Mouse (Mus musculus): ENCODE results near the gene Btrc. TPM values are rescaled to one million over a fixed set of nuclear protein-coding genes. Genes with fewer than 3 reads are reported as not detected.

The Btrc gene
- polyA plus RNA-seq (2012; rRNA removed) = 65.9 and 66.5 TPM in 2 replicates

DNA sequence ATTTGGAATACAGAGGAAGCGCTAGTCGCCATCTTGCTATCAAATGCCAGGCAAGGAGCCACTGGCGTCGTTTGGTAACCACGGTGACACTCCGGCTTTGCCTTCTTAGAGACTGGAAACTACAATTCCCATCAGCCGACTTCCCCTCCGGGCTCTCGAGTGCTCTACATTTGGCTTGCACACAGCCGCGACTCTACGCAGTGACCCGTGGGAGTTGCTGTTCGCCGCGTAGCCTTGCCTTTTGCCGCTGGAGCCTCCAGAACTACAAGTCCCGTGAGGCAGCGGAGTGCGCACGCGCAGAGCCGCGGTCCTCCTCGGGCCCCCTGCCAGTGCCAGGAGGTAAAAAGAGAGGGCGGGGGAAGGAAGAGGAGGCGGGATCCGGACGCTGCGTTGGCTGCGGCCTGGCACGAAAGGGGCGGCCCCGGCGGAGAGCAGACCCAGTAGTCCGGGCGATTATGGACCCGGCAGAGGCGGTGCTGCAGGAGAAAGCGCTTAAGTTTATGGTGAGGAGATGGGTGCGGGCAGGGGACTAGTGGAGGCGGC lies at the start of gene Btrc:
Gene Btrc, plus strand, starts transcription at position 351 of the 543 bp plus-strand sequence.
- WGBS = under 1% methylated on average over 42 of the region's 42 CpGs

DNA sequence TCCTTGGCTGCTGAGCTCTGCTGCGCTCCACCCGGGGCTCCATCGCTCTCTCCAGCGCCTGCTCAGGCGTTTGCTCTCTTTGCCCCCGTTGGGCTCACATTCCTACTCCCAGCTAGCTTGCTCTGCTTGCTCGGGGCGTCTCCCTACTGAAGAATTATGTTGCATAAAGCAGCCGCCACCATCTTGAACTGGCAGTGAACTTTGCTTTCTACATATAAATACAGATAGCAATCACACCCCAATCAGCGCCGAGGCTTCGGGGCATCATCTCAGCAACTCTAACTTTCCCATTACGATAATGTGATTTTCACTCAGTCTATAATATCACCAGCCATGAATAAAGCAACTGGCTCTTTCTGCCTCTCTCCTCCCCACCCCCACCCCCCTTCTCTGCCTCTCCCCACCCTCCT lies 46.1 kb upstream of the Btrc start:
- no peak overlapping the region for H3K4me3 ChIP-seq (replicated peaks; ENCODE audit: insufficient read depth, low read depth, low read length)
- no peak overlapping the region for H3K27ac ChIP-seq (ENCODE audit: insufficient read depth, low read length)
- no peaks in the 10 kb centered on the region for H3K4me1 ChIP-seq (ENCODE audit: control insufficient read depth, insufficient read depth, low read length)
- no peaks in the 10 kb centered on the region for H3K27me3 ChIP-seq (ENCODE audit: control insufficient read depth, insufficient read depth, low read length)
- no peak for TF ChIP-seq POLR2A (IDR thresholded peaks at IDR 0.05; ENCODE audit: borderline replicate concordance, insufficient read depth, low read length)
- no peak for TF ChIP-seq CTCF (IDR thresholded peaks at IDR 0.05; ENCODE audit: borderline replicate concordance, insufficient read depth, low read depth, low read length)
- DNase-seq = no peak
- 52% methylated on average over 13 of the region's 13 CpGs for WGBS

More for the DNA sequence above, at the start of gene Btrc:
- H3K4me3 ChIP-seq (replicated peaks; ENCODE audit: insufficient read depth, low read depth, low read length) = peak within 1 kb of the TSS; percentile 76
- TF ChIP-seq POLR2A (IDR thresholded peaks at IDR 0.05; ENCODE audit: borderline replicate concordance, insufficient read depth, low read length) (peak; percentile 39; the same call in 1 of the 2 replicates), CTCF (IDR thresholded peaks at IDR 0.05; ENCODE audit: borderline replicate concordance, insufficient read depth, low read depth, low read length) (no peak)
- peak within 1 kb of the TSS; percentile 54 for H3K27ac ChIP-seq (ENCODE audit: insufficient read depth, low read length)
- peak; percentile 100 for DNase-seq
- peaks cover 3% of the 10 kb centered on the region; the same call in 1 of the 2 replicates for H3K4me1 ChIP-seq (ENCODE audit: control insufficient read depth, insufficient read depth, low read length)
- no peaks in the 10 kb centered on the region for H3K27me3 ChIP-seq (ENCODE audit: control insufficient read depth, insufficient read depth, low read length)

DNA sequence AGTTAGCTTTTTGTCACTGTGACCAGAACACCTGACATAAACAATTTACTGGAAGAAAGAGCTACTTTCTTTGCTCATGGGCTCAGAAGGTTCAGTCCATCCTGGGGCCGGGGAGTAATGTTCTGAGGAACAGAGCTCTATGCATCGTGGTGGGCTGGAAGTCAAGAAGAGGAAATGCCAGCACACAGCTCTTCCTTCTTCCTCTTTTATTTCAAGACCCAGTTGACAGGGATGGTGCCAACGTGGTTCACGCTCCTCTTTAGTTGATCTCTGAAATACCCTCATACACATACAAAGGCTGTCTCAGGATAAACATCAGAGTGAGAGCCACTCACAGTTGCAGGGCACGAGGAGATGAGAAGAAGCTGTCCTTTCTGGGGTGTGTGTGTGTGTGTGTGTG lies 42.5 kb upstream of the Btrc start:
- Histone ChIP-seq H3K4me1 (ENCODE audit: control insufficient read depth, insufficient read depth, low read length) (no peaks in the 10 kb centered on the region), H3K27me3 (ENCODE audit: control insufficient read depth, insufficient read depth, low read length) (no peaks in the 10 kb centered on the region), H3K4me3 (replicated peaks; ENCODE audit: insufficient read depth, low read depth, low read length) (no peak overlapping the region), H3K27ac (ENCODE audit: insufficient read depth, low read length) (no peak overlapping the region)
- no peak for DNase-seq
- WGBS = 69% methylated on average over 5 of the region's 5 CpGs
- no peak for TF ChIP-seq CTCF (IDR thresholded peaks at IDR 0.05; ENCODE audit: borderline replicate concordance, insufficient read depth, low read depth, low read length)

DNA sequence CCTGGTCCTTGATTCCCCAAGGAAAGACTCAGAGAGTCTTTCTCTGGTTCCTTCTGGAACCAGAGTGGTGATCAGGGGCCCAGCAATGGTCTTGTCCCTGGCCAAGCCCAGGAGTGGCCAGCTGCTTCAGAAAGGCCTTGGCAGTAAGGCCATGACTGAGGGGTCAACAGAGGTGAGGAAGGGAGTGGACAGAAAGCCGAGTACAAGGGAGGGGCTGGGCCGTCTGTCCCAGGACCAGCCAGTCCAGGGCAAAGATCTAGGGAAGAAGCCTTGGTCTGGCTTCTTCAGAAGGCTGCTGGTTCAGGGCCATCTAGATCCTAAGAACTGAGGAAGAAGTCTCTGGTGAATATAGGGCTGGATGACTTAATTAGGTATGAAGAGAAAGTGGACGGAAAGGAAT lies 34.5 kb upstream of the Btrc start:
- Histone ChIP-seq H3K27ac (ENCODE audit: insufficient read depth, low read length) (no peak overlapping the region), H3K27me3 (ENCODE audit: control insufficient read depth, insufficient read depth, low read length) (no peaks in the 10 kb centered on the region; the same call in 1 of the 2 replicates), H3K4me1 (ENCODE audit: control insufficient read depth, insufficient read depth, low read length) (no peaks in the 10 kb centered on the region), H3K4me3 (replicated peaks; ENCODE audit: insufficient read depth, low read depth, low read length) (no peak overlapping the region)
- 68% methylated on average over 3 of the region's 3 CpGs for WGBS
- no peak for DNase-seq
- TF ChIP-seq CTCF (IDR thresholded peaks at IDR 0.05; ENCODE audit: borderline replicate concordance, insufficient read depth, low read depth, low read length) (no peak), POLR2A (IDR thresholded peaks at IDR 0.05; ENCODE audit: borderline replicate concordance, insufficient read depth, low read length) (no peak)

DNA sequence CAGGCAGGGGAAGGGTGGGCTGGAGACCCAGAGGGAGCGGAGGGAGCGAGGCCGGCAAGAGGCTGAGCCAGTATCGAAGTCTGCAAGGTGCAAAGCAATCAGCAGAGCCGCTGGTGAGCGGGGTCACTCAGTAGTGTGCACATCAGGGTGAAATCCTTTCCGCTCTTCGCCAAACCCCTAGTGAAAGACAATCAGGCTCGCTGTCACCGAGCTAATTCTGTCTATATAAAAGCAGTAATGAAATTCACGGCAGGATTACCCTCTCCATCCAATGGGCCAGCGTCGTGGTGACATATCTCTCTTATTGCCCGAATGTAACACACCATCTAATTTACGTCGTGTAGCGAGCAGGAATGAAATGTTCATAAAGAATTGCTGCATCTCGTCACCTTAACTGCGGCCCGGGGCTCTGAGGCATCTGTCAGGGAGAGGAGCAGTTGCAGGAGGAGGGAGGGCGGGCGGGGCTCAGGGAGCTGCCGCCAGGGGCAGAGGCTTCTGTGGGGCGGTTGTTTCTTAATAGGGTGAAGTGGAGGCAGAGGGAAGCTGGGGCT lies 33.7 kb upstream of the Btrc start:
- TF ChIP-seq CTCF (IDR thresholded peaks at IDR 0.05; ENCODE audit: borderline replicate concordance, insufficient read depth, low read depth, low read length) (no peak), POLR2A (IDR thresholded peaks at IDR 0.05; ENCODE audit: borderline replicate concordance, insufficient read depth, low read length) (no peak)
- Histone ChIP-seq H3K4me3 (replicated peaks; ENCODE audit: insufficient read depth, low read depth, low read length) (no peak overlapping the region), H3K27ac (ENCODE audit: insufficient read depth, low read length) (no peak overlapping the region), H3K4me1 (ENCODE audit: control insufficient read depth, insufficient read depth, low read length) (no peaks in the 10 kb centered on the region), H3K27me3 (ENCODE audit: control insufficient read depth, insufficient read depth, low read length) (no peaks in the 10 kb centered on the region; the same call in 1 of the 2 replicates)
- whole genome bisulfite sequencing = 25% methylated on average over 24 of the region's 24 CpGs
- DNase-seq = no peak

DNA sequence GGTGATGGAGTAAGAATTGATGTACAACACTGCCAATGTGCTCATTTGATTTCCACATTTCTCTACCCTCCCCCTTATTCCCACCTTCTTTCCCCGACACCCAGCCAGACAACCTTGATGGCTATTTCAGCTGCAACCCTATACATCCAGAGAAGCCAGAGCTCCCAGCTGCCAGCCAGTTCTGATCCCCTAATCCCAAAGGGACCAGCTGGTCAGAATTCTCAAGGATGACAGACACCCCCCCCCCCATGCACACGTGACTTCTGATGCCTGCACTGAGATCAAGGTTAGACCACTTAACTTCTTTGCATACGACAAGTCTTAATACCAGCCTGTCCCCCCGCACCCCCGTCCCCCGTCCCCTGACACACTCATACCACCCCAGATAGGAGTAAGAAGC lies 26.8 kb upstream of the Btrc start:
- no peak overlapping the region for H3K27ac ChIP-seq (ENCODE audit: insufficient read depth, low read length)

DNA sequence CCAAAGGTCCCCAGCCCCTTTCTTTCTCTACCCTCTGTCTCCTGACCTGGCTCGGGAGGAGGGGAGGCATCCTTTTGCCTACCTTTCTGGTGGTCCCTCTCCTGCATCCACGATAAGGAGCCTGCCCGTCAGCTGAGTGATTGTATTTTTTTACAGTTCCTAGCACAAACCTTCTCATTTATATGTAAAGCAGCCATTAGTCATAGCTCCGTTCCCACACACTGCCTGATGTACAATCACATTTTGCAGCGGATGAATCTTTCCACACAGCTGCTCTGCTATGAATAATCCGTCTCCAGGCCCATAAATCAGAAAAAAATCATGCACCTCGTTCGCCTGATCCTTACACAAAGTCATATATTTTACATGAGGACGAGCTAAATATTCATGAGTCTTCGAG lies 25.4 kb upstream of the Btrc start:
- 38% methylated on average over 10 of the region's 10 CpGs for WGBS
- no peaks in the 10 kb centered on the region for H3K4me1 ChIP-seq (ENCODE audit: control insufficient read depth, insufficient read depth, low read length)
- TF ChIP-seq POLR2A (IDR thresholded peaks at IDR 0.05; ENCODE audit: borderline replicate concordance, insufficient read depth, low read length) (no peak), CTCF (IDR thresholded peaks at IDR 0.05; ENCODE audit: borderline replicate concordance, insufficient read depth, low read depth, low read length) (no peak)
- no peak overlapping the region for H3K27ac ChIP-seq (ENCODE audit: insufficient read depth, low read length)
- no peak for DNase-seq
- H3K27me3 ChIP-seq (ENCODE audit: control insufficient read depth, insufficient read depth, low read length) = no peaks in the 10 kb centered on the region; the same call in 1 of the 2 replicates
- no peak overlapping the region for H3K4me3 ChIP-seq (replicated peaks; ENCODE audit: insufficient read depth, low read depth, low read length)

More for the DNA sequence above, 26.8 kb upstream of the Btrc start:
- Histone ChIP-seq H3K4me1 (ENCODE audit: control insufficient read depth, insufficient read depth, low read length) (no peaks in the 10 kb centered on the region), H3K27me3 (ENCODE audit: control insufficient read depth, insufficient read depth, low read length) (no peaks in the 10 kb centered on the region; the same call in 1 of the 2 replicates), H3K4me3 (replicated peaks; ENCODE audit: insufficient read depth, low read depth, low read length) (no peak overlapping the region)
- DNase-seq = no peak
- 76% methylated on average over 6 of the region's 6 CpGs for WGBS
- TF ChIP-seq CTCF (IDR thresholded peaks at IDR 0.05; ENCODE audit: borderline replicate concordance, insufficient read depth, low read depth, low read length) (no peak), POLR2A (IDR thresholded peaks at IDR 0.05; ENCODE audit: borderline replicate concordance, insufficient read depth, low read length) (no peak)

DNA sequence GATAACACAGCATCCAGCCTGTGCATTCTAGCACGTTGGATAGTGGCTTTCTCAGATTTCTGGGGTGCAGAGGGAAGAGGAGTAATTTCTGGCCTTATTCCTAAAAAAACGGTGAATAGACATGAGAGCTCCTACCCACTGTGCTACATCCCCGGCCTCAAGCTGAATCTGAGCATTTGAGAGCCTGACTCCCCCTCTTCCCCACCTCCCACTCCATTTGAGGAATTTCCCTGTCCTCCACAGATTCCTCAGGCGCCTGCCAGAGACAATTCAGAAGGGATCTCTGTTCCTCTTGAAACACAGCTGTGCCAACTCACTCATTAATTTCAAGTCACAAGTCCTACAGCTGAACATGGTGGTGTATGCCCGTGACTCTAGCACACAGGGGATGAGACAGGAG lies 19.6 kb upstream of the Btrc start:
- no peak for DNase-seq
- Histone ChIP-seq H3K4me3 (replicated peaks; ENCODE audit: insufficient read depth, low read depth, low read length) (no peak overlapping the region), H3K27me3 (ENCODE audit: control insufficient read depth, insufficient read depth, low read length) (no peaks in the 10 kb centered on the region), H3K27ac (ENCODE audit: insufficient read depth, low read length) (no peak overlapping the region), H3K4me1 (ENCODE audit: control insufficient read depth, insufficient read depth, low read length) (no peaks in the 10 kb centered on the region)
- TF ChIP-seq POLR2A (IDR thresholded peaks at IDR 0.05; ENCODE audit: borderline replicate concordance, insufficient read depth, low read length) = no peak
- TF ChIP-seq CTCF (IDR thresholded peaks at IDR 0.05; ENCODE audit: borderline replicate concordance, insufficient read depth, low read depth, low read length) = no peak
- WGBS = 53% methylated on average over 5 of the region's 5 CpGs

Measured in cerebellum, adult 2 months (tissue).